Mouse (Mus musculus) thymus, adult 2 months (tissue): ENCODE results near the gene 1810009A15Rik. TPM values are rescaled to one million over a fixed set of nuclear protein-coding genes. Genes with fewer than 3 reads are reported as not detected.

Experiments used
- DNase-seq: peaks from one replicate; pipeline ENCODE4 v3.0.0; 2021
- H3K27ac ChIP-seq: fragments of 200-500 bp; 2 replicates; pipeline ENCODE4 v1.5.1; 2012; ENCODE audit warnings: low read length, control low read depth; ENCODE audit not compliant: control insufficient read depth, insufficient read depth
- H3K27me3 ChIP-seq: fragments of 200-500 bp; 2 replicates; pipeline ENCODE4 v1.6.1; 2012; ENCODE audit warnings: mild to moderate bottlenecking, low read length, moderate library complexity, mixed read lengths; ENCODE audit not compliant: control insufficient read depth, insufficient read depth
- H3K36me3 ChIP-seq: fragments of 200-500 bp; 2 replicates; pipeline ENCODE4 v1.6.1; 2012; ENCODE audit warnings: mild to moderate bottlenecking, low read length, moderate library complexity; ENCODE audit not compliant: control insufficient read depth, insufficient read depth
- H3K4me1 ChIP-seq: fragments of 200-500 bp; replicated peaks from 2 replicates; pipeline ENCODE4 v1.6.1; 2012; ENCODE audit warnings: low read length; ENCODE audit not compliant: control insufficient read depth, insufficient read depth
- H3K4me3 ChIP-seq: fragments of 200-500 bp; 2 replicates; pipeline ENCODE4 v1.5.1; 2012; ENCODE audit warnings: mild to moderate bottlenecking, low read length, control low read depth, moderate library complexity; ENCODE audit not compliant: control insufficient read depth, insufficient read depth
- CTCF ChIP-seq: fragments of 200-500 bp; IDR thresholded peaks from 2 replicates; pipeline ENCODE4 v1.5.1; 2012; ENCODE audit warnings: mild to moderate bottlenecking, control low read depth, low read length, moderate library complexity, borderline replicate concordance; ENCODE audit not compliant: control insufficient read depth, poor library complexity, insufficient read depth; ENCODE audit errors: extremely low read depth
- POLR2A ChIP-seq: fragments of 200-500 bp; IDR thresholded peaks from 2 replicates; pipeline ENCODE4 v1.6.1; 2012; ENCODE audit warnings: mild to moderate bottlenecking, low read length, control low read depth, moderate library complexity; ENCODE audit not compliant: control insufficient read depth, poor library complexity, insufficient read depth; ENCODE audit errors: extremely low read depth
- WGBS: fragments of 180-500 bp; shearing (Covaris S2); methylation state at CpG from one replicate; pipeline ENCODE4 v1.1.7; 2018; 5-methylcytosine and 5-hydroxymethylcytosine counted together
- polyA plus RNA-seq: library from polyadenylated mRNA; depleted of rRNA; stranded (reverse); fragments of >200 nt; gene quantifications from 2 replicates; pipeline ENCODE4 v1.2.3, GENCODE M21; 2012; rRNA removed

Gene 1810009A15Rik
- polyA plus RNA-seq: 15.3 and 19.1 TPM in 2 replicates

GRCm38 (mm10) chr19:8888511-8889385 is at the start of gene 1810009A15Rik, which contains the start of gene Gm49416:
TSS of gene 1810009A15Rik (plus strand) at chr19:8888853.
TSS of gene Gm49416 (plus strand) at chr19:8888926.
- WGBS: under 1% methylated on average over 58 of the region's 58 CpGs
- H3K27ac ChIP-seq: peak within 1 kb of the TSS; percentile 90
- DNase-seq: peak; percentile 94
- peaks cover 6% of the 10 kb centered on the region for H3K36me3 ChIP-seq
- TF ChIP-seq POLR2A (peak; percentile 88), CTCF (no peak)
- H3K27me3 ChIP-seq: no peaks in the 10 kb centered on the region
- peak within 1 kb of the TSS; percentile 81 for H3K4me3 ChIP-seq
- H3K4me1 ChIP-seq: peaks cover 10% of the 10 kb centered on the region

DNA sequence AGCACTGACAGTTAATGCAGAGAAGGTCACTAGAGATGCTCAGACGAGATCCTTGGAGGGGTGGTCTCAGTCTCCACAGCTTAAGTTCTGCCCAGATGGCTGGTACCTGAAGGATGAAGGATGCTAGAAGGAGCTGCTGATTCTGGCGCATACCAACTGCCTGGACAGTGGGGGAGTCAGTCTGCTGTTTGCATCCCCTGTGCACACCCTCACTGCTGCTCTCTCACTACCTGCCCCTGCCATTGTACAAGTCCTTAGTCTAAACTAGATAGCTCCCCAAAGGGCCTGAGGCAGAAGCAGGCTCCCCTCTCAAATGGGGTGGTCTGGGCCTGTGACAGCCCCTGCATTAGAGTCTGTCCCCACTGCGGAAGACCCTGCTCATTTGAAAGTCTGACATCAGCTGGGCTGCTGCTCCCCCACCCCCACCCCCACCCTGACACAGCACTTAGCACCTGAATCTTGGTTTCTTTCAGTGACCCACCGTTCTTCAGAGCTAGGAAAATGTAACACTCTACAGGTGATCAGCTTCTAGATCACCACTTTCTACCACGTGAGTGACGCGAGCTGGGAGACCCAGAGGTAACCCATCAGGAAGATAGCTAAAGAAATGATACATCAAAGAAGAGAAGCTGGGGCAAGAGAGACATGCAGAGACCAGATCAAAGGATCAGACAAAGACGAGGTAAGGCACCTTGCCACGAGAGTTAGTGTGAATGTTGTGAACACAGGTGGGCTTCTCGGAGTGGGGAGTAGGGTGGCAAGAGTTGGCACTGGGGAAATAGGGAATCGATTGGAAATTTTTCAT is 49.3 kb upstream of the 1810009A15Rik start, which contains the start of gene Gng3:
TSS of gene Gng3 (minus strand) at position 92 of the 805 bp plus-strand sequence.
- TF ChIP-seq CTCF (no peak), POLR2A (no peak)
- WGBS: 64% methylated on average over 11 of the region's 11 CpGs
- peak within 1 kb of the TSS; percentile 86 for H3K4me3 ChIP-seq
- peaks cover 5% of the 10 kb centered on the region for H3K36me3 ChIP-seq
- H3K4me1 ChIP-seq: peaks cover 33% of the 10 kb centered on the region
- DNase-seq: no peak
- H3K27ac ChIP-seq: no peak within 1 kb of the TSS
- no peaks in the 10 kb centered on the region for H3K27me3 ChIP-seq

DNA sequence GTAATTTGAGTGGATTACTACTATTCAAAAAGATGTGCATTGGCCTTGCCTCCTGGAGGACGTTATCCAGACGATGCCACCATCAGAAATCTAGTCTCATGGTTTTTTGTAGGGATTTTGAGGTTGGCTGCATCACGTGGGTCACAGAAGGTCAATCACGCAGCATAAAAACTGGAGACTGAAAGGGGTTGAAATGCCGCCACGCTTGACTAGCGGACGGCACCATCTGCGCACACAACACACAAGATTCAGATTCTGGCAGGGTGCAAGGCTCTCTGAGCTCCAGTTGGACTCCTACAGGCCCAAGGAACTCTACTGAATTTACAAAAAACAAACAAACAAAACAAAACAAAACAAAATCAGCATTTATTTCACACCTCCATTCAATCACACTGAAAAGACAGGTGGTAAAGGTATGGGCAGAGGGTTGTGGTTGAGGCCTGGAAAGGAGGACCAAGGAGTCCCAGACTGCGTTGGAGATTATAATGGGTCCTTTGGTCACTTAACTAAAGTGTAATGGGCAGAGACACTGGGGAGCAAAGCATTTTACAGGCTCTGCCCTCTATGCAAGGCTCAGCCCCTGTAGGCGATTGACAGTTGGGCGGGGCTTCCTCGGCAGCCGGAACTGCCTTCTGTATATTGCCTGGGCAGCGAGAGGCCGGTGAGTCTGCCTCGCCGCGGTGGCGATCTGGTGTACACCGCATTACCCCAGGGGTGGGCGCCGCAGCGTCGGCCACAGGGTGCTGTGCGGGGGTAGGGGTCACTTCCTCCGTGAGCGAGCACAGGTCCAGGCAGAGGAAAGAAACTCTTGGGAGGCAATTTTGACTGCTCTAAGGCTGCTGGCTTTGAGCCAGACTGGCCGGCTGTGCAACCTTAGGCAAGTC is 48.5 kb upstream of the 1810009A15Rik start:
- WGBS: 31% methylated on average over 29 of the region's 29 CpGs
- TF ChIP-seq CTCF (no peak), POLR2A (no peak)
- DNase-seq: peak; percentile 63
- no peaks in the 10 kb centered on the region for H3K36me3 ChIP-seq
- H3K27me3 ChIP-seq: no peaks in the 10 kb centered on the region
- H3K4me3 ChIP-seq: peak overlapping the region; percentile 69
- no peak overlapping the region for H3K27ac ChIP-seq
- H3K4me1 ChIP-seq: peaks cover 33% of the 10 kb centered on the region

DNA sequence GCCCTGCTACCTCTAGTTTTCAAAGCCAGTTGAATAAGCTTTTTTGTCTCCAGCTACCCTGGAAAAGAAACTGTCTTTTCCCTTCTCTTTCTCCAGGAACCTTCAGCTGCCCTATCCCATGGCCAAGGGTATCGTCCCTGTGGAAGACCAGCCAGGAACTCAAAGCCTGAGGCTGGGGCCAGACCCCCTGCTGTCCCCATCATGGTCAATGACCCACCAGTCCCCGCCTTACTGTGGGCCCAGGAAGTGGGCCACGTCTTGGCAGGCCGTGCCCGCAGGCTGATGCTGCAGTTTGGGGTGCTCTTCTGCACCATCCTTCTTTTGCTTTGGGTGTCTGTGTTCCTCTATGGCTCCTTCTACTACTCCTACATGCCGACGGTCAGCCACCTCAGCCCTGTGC is 47.6 kb upstream of the 1810009A15Rik start:
- no peak for TF ChIP-seq POLR2A
- no peak for TF ChIP-seq CTCF
- Histone ChIP-seq H3K4me1 (peaks cover 33% of the 10 kb centered on the region), H3K4me3 (no peak overlapping the region), H3K36me3 (peaks cover 1% of the 10 kb centered on the region; the same call in 1 of the 2 replicates), H3K27me3 (no peaks in the 10 kb centered on the region), H3K27ac (no peak overlapping the region)
- 88% methylated on average over 7 of the region's 7 CpGs for WGBS
- no peak for DNase-seq

GRCm38 (mm10) chr19:8842961-8843360 is 45.7 kb upstream of the 1810009A15Rik start:
- TF ChIP-seq CTCF (no peak), POLR2A (no peak)
- no peak for DNase-seq
- peaks cover 9% of the 10 kb centered on the region; the same call in 1 of the 2 replicates for H3K36me3 ChIP-seq
- H3K4me1 ChIP-seq: peaks cover 33% of the 10 kb centered on the region
- H3K27me3 ChIP-seq: no peaks in the 10 kb centered on the region
- H3K4me3 ChIP-seq: no peak overlapping the region
- 97% methylated on average over 6 of the region's 6 CpGs for WGBS
- no peak overlapping the region for H3K27ac ChIP-seq

DNA sequence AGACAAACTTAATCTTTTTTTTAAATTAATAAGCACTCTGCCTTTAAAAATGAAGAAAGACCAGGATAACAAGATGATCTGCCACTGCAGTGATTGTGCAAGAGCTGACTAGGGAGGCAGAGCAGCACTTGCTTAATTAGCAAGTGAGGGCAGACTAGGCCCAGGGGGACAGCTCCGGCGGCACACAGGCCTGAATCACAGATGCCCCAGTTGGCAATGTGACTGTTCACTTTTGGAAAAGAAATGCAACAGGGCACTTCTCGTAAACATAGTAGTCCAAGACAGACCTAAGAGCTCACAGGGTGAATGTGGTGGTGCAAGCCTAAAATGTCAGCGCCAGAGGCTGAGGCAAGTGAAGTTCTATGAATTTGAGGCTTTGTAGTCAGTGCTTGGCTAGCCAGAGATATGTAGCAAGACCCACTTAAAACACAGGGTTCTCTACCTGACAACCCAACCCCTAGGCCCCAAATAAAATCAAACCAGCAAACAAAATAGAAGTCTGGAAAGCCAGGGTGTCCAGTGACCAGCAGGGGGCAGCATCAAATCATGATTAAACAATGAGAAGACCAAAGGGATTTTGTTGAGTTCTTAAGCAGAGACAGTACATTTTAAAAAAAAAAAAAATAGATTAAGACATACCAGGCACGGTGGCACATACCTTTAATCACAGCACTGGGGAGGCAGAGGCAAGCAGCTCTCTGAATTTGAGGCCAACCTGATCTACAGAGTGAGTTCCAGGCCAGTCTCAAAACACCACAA is 44.1 kb upstream of the 1810009A15Rik start:
- H3K27me3 ChIP-seq: no peaks in the 10 kb centered on the region
- DNase-seq: peak; percentile 76
- 80% methylated on average over 5 of the region's 5 CpGs for WGBS
- peaks cover 9% of the 10 kb centered on the region; the same call in 1 of the 2 replicates for H3K36me3 ChIP-seq
- TF ChIP-seq CTCF: no peak
- no peak for TF ChIP-seq POLR2A
- no peak overlapping the region for H3K4me3 ChIP-seq
- no peak overlapping the region for H3K27ac ChIP-seq
- peaks cover 19% of the 10 kb centered on the region for H3K4me1 ChIP-seq
